Mouse (Mus musculus) large intestine, adult 2 months (tissue): ENCODE results near the gene Klhdc7a. TPM values are rescaled to one million over a fixed set of nuclear protein-coding genes. Genes with fewer than 3 reads are reported as not detected.

Experiments used
- DNase-seq: peaks from one replicate; pipeline ENCODE4 v3.0.0-alpha.2; 2012; ENCODE audit warnings: low read depth, low spot score
- WGBS: fragments of 180-500 bp; shearing (Covaris S2); methylation state at CpG from one replicate; pipeline ENCODE4 v1.1.7; 2018; 5-methylcytosine and 5-hydroxymethylcytosine counted together
- polyA plus RNA-seq: library from polyadenylated mRNA; depleted of rRNA; stranded (reverse); fragments of >200 nt; gene quantifications from 2 replicates; pipeline ENCODE4 v1.2.3, GENCODE M21; 2012; rRNA removed

Klhdc7a gene
- 0.52 and 0.85 TPM in 2 replicates for polyA plus RNA-seq

DNA sequence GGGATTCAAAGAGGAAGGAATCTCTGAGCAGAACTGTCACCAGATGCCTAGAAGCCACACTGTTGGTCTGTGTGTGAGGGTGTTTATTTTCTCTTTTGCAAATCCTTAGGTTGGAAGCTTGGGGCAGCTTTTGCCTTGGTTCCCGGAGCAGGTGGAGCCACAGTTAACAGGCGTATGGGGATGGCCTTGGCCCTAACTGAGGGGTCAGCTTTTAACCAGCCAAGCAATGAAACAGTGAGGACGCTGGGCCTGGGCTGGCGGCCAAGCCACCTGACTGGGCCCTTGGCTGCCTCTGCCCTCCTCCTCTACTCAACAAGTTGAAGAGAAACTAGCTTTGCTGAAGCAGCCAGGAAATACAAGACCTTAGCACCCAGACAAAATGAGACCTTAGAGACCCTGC, at the start of gene Klhdc7a:
Klhdc7a (minus strand) TSS at position 105 of the 400 bp plus-strand sequence.
- 9% methylated on average over 4 of the region's 4 CpGs for WGBS
- no peak for DNase-seq

DNA sequence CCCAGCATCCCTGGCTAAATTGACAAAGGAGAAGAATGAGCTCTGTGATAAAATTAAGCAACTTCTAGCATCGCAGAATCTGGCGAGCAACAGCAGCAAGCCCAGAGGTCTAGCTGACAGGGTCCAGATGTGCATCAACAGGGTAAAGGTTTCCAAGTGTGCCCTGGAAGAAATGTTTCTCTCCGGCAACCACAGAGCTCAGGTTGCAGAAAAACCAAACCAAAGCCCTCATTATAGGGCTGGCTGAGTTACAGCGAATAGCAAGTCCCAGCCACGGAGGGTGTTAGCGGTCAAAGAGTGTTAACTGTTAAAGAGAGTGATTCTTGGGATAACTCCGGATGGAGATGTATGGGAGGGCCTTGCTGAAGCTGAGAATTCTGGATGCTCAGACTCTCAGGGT, 48.1 kb upstream of the Klhdc7a start:
- no peak for DNase-seq
- 62% methylated on average over 7 of the region's 7 CpGs for WGBS

DNA sequence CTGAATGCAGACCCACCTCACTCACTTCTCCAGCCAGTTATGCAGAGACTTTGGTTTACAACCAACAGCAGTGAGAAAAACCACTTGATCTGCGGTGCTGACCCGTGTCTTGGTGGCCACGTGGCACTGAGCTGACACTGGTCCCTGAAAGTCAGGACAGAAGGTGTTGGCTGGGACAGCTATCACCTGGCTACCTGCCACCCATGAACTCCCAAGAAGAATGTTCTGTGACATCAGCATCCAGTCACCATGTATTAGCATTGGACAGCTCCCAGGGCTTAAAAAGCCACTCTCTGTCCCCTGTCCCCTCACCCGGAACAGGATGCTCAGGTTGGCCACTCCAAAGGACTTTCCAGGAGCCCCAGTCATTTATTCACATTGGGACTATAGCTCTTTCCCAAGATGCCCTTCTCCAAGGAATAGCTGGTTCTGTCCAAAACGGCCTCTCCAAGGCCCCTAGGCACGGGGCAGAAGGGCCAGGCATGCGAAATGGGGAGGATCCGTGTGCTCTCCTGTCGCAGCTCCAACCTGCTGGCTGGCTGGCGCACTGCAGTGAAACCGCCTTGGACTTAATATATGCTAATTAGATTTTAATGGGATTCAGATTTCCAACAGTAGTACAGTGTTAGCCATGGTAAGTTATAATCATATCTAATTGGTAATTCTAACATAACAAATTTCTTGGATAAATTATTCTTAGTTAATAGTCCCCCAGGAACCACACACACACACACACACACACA, 43.1 kb upstream of the Klhdc7a start:
- 68% methylated on average over 11 of the region's 11 CpGs for WGBS
- DNase-seq = no peak

DNA sequence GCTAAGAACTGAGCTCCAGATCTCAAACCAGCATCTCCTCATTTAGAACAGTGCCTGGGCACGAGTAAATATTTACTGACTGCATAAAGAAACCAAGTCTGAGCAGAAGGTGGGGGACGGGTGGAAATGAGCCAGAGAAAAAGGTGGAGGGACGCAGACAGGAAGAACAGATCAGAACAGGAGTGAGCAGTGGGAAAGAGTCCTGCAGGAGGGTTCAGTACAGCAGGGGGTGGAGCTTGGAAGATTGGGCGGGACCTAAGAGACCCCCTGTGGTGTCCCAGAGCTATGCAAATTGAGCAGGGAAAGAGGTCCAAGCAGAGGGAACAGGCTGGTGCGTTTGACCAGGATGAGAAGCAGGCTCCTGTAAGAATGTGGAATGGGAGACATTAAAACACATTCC, 37.1 kb upstream of the Klhdc7a start:
- under 1% methylated on average over 5 of the region's 5 CpGs for WGBS
- DNase-seq = no peak

DNA sequence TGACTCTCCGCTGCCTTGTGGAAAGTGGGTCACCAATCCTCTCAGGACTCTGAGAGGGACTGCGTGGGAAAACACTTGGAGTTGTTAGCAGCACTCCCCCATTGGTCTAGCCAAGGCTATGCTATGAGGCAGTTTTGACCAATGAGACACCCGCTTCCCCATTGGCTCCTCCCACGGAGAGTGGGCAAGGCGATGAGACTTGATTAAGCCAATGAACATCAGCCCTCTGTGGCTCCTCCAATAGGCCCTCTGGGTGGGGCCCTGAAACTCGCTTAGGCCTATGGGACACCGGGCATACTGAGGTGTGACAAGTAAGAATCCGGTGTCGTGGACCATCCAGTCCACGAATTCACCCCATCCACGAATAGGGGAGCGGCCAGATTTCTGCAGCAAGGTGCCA, 36.3 kb upstream of the Klhdc7a start:
- DNase-seq = peak; percentile 74
- 9% methylated on average over 12 of the region's 12 CpGs for WGBS

DNA sequence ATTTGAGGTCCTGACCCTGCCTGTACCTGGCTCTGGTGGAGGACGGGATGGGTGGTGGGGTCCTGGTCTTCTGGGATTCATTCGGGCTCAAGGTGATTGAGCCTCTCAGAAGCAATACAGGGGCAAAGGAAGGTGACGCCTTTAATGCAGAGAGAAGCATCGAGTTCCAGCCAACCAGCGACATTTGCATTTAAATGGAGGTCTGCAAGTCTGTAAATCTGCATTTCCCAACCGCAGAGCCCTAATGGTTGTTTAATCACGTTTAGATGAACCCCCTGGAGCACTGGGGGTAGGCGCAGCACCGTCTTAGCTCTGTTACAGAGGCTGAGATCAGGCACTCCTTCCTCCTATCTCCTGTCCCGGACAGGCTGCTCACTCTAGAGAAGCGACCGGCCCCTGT, 34.2 kb upstream of the Klhdc7a start:
- WGBS = 46% methylated on average over 12 of the region's 12 CpGs
- no peak for DNase-seq

DNA sequence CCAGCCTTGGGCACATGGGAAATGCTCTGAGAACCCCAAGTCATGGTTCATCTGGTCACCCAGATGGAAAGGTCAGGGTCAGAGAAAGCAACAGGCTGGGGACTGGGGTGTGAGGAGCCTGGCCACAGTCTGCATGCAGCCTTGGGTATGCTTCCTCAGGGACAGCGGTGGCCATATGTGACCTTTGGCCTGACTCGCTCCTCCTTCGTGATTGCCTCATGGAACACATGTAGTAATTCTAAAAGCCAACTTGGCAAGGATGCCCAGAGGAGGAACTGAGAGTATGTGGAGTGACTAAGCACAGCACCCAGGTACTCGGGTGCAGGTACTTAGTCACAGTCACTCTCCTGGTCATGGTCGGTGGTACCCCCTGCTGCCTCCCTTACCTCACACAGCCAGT, 33.1 kb upstream of the Klhdc7a start:
- no peak for DNase-seq
- WGBS = 44% methylated on average over 5 of the region's 5 CpGs

DNA sequence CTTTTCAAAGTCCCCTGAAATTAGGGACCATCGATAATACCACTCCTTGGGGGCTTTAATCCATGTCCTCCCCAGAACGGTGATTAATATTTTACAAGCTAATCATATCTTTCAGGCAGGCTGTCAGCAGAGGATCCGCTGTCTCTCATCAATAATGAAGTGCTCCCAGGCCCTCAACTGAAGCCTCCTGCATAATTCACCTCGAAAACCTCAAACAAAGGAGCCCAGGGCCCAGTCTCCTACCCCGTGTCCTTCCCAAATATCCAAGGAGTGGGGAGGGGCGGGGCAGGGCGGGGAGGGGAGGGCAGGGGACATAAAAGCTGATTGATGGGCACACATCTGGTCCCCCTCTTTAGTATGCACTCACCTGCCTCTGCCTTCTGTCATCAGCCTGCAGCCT, 31.2 kb upstream of the Klhdc7a start:
- WGBS = 57% methylated on average over 7 of the region's 7 CpGs
- no peak for DNase-seq

DNA sequence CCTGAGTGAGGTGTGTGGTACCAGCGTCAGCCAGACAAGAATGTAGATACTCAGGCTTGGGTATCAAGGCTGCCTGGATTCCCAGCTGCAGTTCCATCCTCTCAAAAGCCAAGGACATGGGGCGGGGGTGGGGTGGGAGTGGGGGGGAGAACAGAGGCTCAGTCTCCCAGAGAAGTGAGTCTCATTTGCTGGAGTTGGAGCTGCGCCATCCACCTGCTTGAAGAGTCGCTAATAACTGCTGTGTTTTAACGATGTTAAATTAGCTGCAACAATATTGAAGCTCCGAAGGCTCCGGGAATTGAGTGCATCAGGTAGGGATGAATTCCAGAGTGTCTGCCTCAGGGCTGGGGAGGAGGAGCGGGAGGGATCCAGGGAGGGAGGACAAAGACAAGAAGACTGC, 27.8 kb upstream of the Klhdc7a start:
- DNase-seq = no peak
- WGBS = 46% methylated on average over 8 of the region's 8 CpGs

DNA sequence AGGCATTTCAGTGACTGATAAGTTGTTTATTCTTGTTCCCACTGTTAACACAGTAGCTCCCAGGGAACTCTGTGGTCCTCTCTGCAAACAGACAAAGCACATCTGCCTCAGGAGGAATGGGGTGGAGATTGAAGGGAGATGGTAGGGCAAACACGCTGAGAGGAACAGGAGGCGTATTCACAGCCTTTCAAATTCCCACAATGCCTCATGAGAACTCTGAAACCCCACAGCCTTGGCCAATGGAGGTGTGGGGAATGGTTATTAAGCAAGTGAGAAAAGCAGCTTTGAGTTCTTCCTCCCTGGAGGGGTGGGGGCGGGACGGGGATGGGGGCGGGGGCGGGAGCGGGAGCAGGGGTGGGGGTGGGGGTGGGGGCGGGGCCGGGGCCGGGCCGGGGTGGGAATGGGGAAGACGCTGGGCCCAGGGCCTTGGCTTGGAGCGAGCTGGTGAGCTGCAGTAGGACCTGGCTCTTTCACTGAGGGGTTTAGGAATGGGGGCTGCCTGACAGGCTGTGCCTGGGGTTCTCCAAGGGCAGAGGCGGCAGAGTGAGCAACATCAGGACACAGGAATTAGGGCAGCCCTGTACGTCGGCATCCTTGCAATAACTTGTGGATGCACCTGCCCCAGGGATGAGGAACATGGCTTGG, 25.4 kb upstream of the Klhdc7a start:
- WGBS = 34% methylated on average over 7 of the region's 16 CpGs
- DNase-seq = no peak

DNA sequence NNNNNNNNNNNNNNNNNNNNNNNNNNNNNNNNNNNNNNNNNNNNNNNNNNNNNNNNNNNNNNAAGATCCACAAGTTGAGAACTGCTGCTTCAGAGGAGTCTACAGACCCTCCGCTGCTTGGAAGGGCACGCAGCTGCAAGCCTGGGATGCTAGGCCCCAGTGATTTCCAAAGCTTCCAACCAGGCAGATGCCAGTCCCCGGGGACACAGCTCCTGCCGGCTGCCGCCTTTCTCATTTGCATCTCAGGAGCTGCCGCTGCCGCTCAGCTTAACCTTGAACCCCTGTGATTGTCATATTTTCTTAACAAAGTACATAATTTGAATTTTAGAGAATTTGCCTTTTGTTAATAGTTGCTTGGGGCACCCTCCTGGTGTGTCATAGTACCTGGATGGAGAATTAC, 19.1 kb upstream of the Klhdc7a start:
- DNase-seq = no peak
- WGBS = 73% methylated on average over 7 of the region's 7 CpGs

DNA sequence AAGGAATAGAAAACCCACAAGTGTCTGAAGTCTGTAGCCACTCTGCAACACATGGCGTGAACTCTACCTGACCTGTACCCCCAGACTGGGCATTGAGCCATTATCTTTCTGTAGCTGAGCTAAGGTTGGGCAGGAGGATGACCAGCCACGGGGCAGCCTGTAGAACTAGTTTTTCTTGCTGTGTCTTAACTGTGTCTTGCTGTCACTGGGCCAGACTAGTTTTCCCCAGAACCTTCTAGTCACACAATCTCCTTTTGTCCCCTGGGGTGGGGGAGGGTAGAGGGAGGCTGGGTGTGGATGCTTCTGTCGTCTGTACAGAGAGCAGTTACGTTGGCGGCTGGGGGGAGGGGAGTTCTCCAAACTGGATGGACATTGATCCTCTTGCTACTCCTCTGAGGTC, 10.9 kb upstream of the Klhdc7a start:
- DNase-seq = peak; percentile 75
- 14% methylated on average over 5 of the region's 5 CpGs for WGBS

DNA sequence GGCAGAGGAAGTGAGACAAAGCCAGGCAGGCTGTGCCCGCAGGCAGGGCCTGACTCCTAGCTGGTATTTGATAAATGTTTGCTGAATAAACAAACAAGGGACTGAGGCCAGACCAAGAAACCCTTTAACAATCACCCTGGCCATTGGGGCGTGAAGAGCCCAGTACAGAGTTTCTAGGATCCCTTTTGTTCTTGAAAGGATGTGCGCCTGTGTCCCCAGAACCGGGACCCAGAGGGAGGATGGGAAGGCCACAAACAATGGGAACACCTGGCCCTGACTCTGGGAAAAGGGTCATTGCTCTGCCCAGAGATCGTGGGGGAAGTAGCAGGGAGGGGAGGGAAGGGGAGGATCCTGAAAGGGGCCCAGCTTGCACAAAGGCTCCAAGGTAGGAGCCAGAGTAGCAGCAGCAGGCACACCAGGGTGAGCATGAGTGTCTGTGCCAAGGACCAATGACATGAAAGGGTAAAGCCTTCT, 9.5 kb upstream of the Klhdc7a start:
- DNase-seq = no peak
- WGBS = 6% methylated on average over 5 of the region's 5 CpGs

DNA sequence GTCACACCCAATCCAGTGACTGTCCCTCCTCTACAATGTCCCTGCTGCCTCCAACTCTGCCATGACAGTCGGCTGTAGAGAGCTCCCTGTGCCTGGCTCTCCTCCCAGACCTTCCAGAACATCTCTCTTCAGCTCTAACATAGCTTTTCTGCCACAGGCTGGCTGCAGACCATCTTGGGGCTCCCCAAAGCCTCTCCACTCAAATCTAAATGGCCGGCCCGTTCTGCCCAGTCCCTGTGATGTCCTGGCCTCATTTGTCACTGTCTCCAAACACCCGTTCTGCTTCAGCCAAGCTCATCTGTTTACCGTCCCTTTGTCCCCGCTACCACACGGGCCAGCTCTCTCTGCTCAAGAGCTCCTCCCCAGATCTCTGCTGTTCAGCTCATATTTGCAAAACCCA, 6.7 kb upstream of the Klhdc7a start:
- DNase-seq = no peak
- 60% methylated on average over 7 of the region's 7 CpGs for WGBS

DNA sequence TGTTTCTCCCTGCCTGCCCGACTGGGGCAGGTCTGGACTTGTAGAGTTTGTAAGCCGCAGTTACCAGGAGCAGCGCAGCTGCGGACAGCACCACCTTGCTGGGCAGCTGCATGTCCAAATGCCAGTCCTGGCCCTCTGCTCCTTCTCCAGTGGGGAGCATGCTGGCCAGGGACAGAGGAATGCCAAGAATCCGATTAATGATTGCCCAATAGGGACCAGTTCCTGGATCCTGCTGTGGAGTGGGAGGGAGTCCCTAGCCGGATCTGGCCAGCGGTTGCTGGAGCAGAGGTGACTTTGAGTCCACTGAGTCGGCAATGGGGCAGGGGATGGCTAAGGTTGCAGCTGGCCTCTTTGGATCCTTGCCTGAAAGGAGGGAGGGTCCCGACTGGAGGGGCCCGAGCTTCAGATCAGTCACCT, 343 bp downstream of the Klhdc7a start:
- WGBS = 7% methylated on average over 10 of the region's 10 CpGs
- DNase-seq = no peak

DNA sequence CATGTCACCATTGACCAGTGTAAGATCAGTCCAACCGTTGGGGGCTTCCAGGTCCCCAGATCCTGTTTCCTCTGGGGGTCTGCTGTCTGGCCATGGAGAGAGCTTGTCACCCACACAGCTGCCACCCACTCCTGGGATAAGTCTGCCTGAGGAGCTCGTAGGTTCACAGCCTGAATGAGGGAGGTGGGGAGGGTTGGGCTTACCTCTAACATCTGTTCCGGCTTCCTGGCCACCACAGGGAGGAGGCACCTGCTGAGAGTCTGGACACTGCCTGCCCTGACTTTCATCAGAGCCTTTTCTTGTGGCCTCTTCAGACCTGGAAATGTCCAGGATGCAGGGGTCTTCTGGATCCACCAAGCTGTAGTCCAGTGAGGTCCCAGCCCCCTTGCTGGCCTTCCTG, 845 bp downstream of the Klhdc7a start:
- no peak for DNase-seq
- 19% methylated on average over 3 of the region's 3 CpGs for WGBS

DNA sequence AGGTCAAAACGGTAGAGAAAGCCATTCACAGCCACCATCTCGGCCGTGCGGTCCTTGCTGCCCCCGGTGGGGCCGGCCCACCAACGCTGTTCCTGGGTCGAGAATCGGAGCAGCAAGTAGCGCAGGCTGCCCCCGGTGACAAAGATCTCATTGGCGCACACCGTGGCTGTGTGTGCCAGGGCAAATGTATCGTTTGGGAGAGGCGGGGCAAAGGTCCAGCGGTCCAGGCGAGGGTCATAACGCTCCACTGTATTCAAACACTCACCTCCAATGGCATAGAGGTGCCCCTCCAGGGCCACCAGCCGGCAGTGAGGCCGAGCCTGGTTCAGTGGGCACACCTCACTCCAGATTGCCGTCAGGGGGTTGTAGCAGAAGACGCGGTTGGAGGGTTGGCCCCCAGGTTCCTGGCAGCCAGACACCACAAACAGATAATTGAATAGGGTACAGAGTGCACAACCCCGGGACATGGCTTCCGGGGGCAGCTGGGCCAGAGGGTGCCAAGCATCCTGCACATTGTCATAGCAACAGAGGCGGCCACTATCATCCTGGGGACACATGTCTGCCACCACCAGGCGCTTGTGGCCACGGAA, 2.1 kb downstream of the Klhdc7a start:
- WGBS = 90% methylated on average over 28 of the region's 28 CpGs
- no peak for DNase-seq

DNA sequence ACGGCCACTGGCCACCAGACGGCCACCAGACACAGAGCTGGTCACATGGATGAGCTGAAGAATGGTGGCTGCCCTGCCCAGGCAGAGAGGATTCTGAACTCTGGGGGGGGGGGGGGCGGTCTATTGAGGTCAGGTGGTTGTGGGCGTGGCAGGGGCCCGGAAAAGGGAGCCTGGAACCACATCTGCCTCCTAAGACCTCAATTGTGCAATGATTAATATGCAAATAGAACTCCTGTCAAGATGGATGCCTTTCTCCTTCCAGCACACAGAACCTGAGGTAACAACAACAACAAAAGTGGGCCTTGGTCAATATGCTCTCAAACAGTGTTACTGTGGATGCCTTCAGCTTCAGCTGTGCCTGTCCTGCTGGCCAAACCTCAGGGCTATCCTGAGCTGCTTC, 3.4 kb downstream of the Klhdc7a start:
- 51% methylated on average over 5 of the region's 5 CpGs for WGBS
- DNase-seq = no peak

DNA sequence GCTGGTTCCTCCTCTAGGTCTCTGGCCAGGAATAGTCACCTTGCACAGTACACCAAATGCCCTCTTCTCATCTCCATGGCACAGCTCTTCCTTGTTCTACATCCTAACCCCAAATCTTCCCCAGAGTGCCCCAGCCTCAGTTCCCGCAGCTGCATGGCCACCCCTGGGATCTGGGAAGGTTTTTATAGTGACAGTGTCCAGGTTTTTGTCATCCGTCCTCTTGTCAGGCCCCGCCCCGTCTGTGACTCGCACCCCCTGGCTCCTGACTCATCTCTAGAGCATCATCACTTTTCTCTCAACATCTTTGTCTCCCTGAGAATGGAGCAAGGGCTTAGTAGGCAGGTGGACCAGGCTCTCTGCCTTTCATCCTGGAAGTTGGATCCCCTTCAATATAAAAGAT, 3.9 kb downstream of the Klhdc7a start:
- 83% methylated on average over 5 of the region's 5 CpGs for WGBS
- no peak for DNase-seq

DNA sequence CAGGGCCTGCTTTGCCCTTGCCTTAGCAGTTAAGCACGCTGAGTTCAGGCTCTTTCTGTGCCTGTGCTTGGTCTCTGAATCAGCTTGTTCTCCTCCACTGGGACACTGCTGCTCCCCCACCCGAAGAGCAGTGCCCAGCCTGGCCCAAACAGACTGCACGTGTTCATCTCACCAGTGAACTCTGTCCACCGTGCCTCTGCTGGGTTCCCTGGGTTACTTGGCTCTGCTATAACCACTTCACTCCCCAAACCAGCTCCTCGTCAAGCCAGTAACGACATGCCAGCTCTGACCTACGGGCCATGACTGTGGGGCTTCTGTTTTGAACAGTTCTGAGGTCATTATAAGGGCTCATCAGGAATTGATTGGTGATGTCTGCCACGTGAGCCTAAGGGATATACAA, 4.8 kb downstream of the Klhdc7a start:
- DNase-seq = no peak

DNA sequence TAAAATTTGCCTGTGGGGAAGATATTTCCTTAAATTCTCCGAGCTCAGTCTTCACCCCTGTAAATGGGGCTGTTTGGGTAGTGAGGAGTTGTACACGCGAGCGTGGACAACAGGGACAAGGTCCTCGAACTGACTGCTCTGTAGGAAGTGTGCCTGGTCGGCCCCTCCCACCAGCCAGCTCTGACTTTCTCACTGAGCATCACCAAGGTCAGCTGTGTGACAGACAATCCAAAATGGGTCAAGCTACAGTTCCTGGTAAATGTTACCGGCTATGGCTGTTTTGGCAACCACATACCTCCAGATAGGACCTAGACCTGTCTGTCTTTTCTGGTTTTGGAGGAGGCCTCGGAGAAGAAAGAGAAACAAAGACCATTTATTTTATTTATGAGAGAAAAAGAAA, 6.0 kb downstream of the Klhdc7a start:
- DNase-seq = no peak
- 94% methylated on average over 8 of the region's 8 CpGs for WGBS

More for the DNA sequence above, 4.8 kb downstream of the Klhdc7a start:
- WGBS = 70% methylated on average over 8 of the region's 8 CpGs
